Mouse (Mus musculus): ENCODE measurements around the gene Ttc7b.

The Ttc7b gene

GRCm38 (mm10) chr12:100340901-100341460, 179.6 kb downstream of the Ttc7b start:
- in situ Hi-C loops (cut with MboI, MseI): no loop called here

- in situ Hi-C loops (cut with MboI, MseI): no loop called here
These were observed 182.6 kb downstream of the Ttc7b start for GRCm38 (mm10) chr12:100338055-100338454.

- in situ Hi-C loops (cut with MboI, MseI): no loop called here
These were observed 183.1 kb downstream of the Ttc7b start for GRCm38 (mm10) chr12:100337351-100338018.

- in situ Hi-C loops (cut with MboI, MseI): no loop called here
These were observed 184.4 kb downstream of the Ttc7b start for GRCm38 (mm10) chr12:100336241-100336640.

GRCm38 (mm10) chr12:100331806-100332205, 188.8 kb downstream of the Ttc7b start:
- in situ Hi-C loops (cut with MboI, MseI): no loop called here

GRCm38 (mm10) chr12:100330234-100330633, 190.4 kb downstream of the Ttc7b start:
- in situ Hi-C loops (cut with MboI, MseI): no loop called here

GRCm38 (mm10) chr12:100328998-100329397, 191.6 kb downstream of the Ttc7b start:
- in situ Hi-C loops (cut with MboI, MseI): no loop called here

GRCm38 (mm10) chr12:100328557-100328956, 192.1 kb downstream of the Ttc7b start:
- in situ Hi-C loops (cut with MboI, MseI): no loop called here

GRCm38 (mm10) chr12:100326732-100327131, 193.9 kb downstream of the Ttc7b start:
- in situ Hi-C loops (cut with MboI, MseI): no loop called here

- in situ Hi-C loops (cut with MboI, MseI): no loop called here
These were observed 195.0 kb downstream of the Ttc7b start for GRCm38 (mm10) chr12:100325618-100326017.

GRCm38 (mm10) chr12:100325212-100325611, 195.4 kb downstream of the Ttc7b start:
- in situ Hi-C loops (cut with MboI, MseI): no loop called here

- in situ Hi-C loops (cut with MboI, MseI): no loop called here
These were observed 197.0 kb downstream of the Ttc7b start for GRCm38 (mm10) chr12:100323641-100324040.

GRCm38 (mm10) chr12:100322225-100322624, 198.4 kb downstream of the Ttc7b start:
- in situ Hi-C loops (cut with MboI, MseI): no loop called here

- in situ Hi-C loops (cut with MboI, MseI): no loop called here
These were observed 199.1 kb downstream of the Ttc7b start for GRCm38 (mm10) chr12:100321545-100321944.

- in situ Hi-C loops (cut with MboI, MseI): no loop called here
These were observed 200.9 kb downstream of the Ttc7b start for GRCm38 (mm10) chr12:100319746-100320145.

- in situ Hi-C loops (cut with MboI, MseI): no loop called here
These were observed 202.7 kb downstream of the Ttc7b start for GRCm38 (mm10) chr12:100317936-100318335.

- in situ Hi-C loops (cut with MboI, MseI): no loop called here
These were observed 204.5 kb downstream of the Ttc7b start for GRCm38 (mm10) chr12:100316094-100316493.

GRCm38 (mm10) chr12:100315119-100315885, 205.3 kb downstream of the Ttc7b start:
- in situ Hi-C loops (cut with MboI, MseI): no loop called here

GRCm38 (mm10) chr12:100313785-100314375, 206.7 kb downstream of the Ttc7b start:
- in situ Hi-C loops (cut with MboI, MseI): no loop called here

GRCm38 (mm10) chr12:100313209-100313608, 207.4 kb downstream of the Ttc7b start:
- in situ Hi-C loops (cut with MboI, MseI): no loop called here

- in situ Hi-C loops (cut with MboI, MseI): no loop called here
These were observed 209.9 kb downstream of the Ttc7b start for GRCm38 (mm10) chr12:100310471-100311392.

Data from T-helper 1 cell (primary cell).